Mouse (Mus musculus) cerebellum, adult 11-12 months (tissue): ENCODE data around the gene Pdcd6ip.

Experiments used
- DNase-seq: peaks from one replicate; pipeline ENCODE4 v3.0.0; 2022

Pdcd6ip gene

GRCm38 (mm10) chr9:113610776-113611175 lies 97.3 kb downstream of the Pdcd6ip start:
- DNase-seq, result no peak

- DNase-seq, result no peak
Observed at GRCm38 (mm10) chr9:113602140-113602539, 105.9 kb downstream of the Pdcd6ip start.
